Mouse (Mus musculus) splenic B cell, adult 2 months (primary cell): ENCODE measurements around the gene Ccdc24.

ENCODE experiments used
- DNase-seq: peaks from one replicate; pipeline ENCODE4 v3.0.0-alpha.2; 2011; ENCODE audit warnings: low read depth, low spot score
- H3K27me3 ChIP-seq: 2 replicates; pipeline ENCODE4 v1.6.1; 2012; ENCODE audit warnings: mild to moderate bottlenecking, low read length, moderate library complexity, mixed read lengths; ENCODE audit not compliant: control insufficient read depth, poor library complexity, insufficient read depth, severe bottlenecking
- H3K36me3 ChIP-seq: 2 replicates; pipeline ENCODE4 v1.6.1; 2012; ENCODE audit warnings: mild to moderate bottlenecking, low read length, moderate library complexity, mixed read lengths; ENCODE audit not compliant: control insufficient read depth, poor library complexity, insufficient read depth, severe bottlenecking

Gene Ccdc24

DNA sequence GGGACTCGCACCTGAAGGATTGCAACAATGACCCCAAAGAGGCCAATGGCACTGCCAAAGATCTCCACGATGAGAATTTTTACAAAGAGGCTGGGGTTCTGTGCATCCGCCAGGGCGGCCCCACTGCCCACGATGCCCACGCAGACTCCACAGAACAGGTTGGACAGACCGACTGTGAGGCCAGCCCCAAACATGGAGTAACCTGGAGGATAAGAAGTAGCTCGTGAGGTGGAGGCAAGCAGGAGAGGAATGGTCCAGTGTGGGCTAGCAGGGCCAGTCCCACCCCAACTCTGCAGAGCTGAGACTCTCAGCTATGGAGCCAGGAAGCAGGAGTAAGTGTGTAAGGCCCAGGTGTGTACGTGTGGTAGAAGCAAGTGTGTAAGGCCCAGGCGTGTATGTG, 12.7 kb upstream of the Ccdc24 start:
- no peak for DNase-seq
- no peaks in the 10 kb centered on the region for H3K27me3 ChIP-seq
- H3K36me3 ChIP-seq = peaks cover 7% of the 10 kb centered on the region

DNA sequence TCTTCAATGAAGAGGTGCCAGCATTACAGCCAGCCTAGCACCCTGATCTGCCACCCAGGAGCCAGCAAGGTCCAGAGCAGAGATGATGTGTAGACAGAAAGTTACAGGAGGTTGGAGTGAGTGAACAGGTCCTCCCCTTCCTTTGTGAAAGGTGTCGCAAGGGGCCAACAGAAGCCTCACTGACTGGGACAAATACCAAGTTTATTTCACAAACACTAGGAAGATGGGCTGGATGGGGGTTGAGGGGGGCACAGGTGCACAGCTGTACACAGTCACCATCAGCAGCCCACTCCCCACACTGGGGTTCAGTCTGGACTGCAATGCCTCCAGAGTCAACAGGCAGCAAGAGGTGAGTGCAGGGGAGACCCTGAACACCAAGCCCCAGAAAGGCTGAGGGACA, 11.8 kb upstream of the Ccdc24 start:
- no peak for DNase-seq
- peaks cover 7% of the 10 kb centered on the region for H3K36me3 ChIP-seq

DNA sequence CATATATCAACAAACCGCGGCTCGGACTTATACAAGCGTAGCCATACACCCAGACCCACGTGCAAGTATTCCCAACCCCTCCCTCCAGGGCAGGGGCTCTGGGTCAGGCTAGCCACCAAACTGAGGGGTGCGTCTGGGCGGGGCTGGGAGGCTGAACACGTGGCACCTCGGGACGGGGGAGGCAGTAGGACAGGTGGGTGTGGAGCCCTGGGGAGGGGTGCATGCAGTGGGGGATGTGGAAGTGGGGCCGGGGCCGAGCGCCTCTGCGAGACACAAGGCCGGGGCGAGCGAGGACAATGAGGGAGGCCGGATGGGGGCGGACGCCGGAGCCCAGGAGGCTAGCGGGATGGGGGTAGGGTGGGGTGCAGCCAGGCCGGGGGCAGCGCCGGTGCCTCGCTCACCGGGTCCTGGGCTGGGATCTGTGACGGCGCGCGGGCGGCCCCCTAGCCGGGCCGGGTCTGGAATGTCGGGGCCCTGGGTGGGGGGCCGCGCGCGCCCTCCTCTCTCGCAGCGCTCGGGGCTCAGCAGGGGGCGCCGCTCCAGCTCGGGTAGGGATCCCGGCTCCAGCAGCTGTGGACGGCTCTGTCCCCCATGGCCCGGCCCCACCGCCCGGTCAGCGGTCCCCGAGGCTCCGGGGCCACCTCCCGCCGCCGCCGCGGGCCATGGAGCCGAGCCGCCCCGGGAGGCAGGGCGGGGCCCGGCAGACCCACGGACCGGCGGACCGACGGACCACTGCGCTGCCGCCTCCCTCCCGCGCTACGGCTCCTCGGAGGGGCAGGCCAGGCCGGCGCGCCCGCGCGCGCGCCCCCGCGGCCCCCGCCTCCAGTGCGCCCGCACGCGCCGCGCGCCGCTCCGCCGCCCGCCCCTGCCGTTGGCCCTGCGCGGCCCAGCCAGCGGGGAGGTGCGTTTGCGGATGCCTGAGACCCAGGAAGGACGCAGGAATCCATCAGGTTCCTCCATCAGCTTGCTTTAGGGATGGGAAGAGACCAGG, 10.6 kb upstream of the Ccdc24 start, which contains the start of gene B4galt2:
Gene B4galt2 (minus strand): TSS at position 787 of the 991 bp plus-strand sequence.
- peaks cover 7% of the 10 kb centered on the region for H3K36me3 ChIP-seq
- peak; percentile 18 for DNase-seq
- no peaks in the 10 kb centered on the region for H3K27me3 ChIP-seq

More for the DNA sequence above, 11.8 kb upstream of the Ccdc24 start:
- no peaks in the 10 kb centered on the region for H3K27me3 ChIP-seq

DNA sequence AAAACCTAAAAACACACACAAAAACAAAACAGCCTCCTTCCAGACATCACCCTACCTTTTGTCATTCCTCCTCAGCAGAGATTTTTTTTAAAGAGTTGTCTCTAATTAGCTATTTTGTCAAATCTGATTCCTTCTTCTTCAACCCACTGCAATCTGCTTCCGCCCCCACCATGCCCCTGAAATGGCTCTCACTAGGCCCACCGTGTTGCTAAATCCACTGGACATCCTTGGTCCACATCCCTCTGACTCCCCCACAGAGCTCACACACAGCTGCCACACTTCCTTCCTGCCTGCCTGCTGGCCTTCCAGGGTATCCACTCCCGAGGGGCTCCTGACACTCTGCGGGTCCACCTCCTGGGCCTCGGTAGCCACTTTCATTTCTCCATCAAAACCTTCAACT, 6.3 kb upstream of the Ccdc24 start:
- no peaks in the 10 kb centered on the region for H3K36me3 ChIP-seq
- no peak for DNase-seq
- H3K27me3 ChIP-seq = no peaks in the 10 kb centered on the region

DNA sequence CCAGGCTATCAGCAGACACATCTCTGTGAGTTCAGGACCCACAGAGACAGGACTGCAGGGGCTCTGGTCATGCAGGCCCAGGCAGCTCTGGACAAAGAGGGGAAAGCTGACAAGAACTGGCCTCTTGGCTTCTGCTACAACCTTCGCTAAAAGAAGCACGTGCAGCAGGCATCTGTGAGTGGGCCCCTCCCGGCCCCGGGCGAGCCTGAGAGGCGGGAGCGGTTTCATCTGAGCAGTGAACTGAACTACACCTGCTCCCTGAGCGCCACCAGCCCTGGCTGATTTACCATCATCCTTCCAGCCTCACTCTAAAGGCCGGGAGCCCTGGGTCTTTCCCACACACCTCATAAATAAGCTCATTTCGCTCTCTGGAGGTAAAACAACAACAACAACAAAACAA, 5.9 kb upstream of the Ccdc24 start:
- no peak for DNase-seq
- Histone ChIP-seq H3K36me3 (no peaks in the 10 kb centered on the region), H3K27me3 (no peaks in the 10 kb centered on the region)

DNA sequence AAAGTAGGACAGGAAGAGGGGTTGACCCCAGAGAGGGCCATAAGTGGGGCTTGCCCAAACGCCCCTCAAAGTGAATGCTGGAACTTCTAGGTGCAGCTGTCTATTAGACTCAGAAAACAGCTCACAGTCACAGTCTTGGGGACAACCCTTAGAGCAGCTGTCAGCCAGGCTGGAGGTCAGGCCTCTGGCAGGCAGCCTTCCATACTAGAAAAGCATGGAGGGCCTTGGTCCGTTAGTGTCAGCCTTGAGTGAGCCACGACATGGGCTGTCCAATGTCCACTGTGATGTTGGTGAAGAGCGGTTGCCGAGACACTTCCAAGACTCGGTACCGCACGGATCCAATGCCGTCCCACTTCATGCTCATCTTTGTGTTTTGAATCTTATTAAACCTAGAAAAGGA, 1.3 kb upstream of the Ccdc24 start:
- Histone ChIP-seq H3K27me3 (no peaks in the 10 kb centered on the region), H3K36me3 (no peaks in the 10 kb centered on the region)
- DNase-seq = no peak

DNA sequence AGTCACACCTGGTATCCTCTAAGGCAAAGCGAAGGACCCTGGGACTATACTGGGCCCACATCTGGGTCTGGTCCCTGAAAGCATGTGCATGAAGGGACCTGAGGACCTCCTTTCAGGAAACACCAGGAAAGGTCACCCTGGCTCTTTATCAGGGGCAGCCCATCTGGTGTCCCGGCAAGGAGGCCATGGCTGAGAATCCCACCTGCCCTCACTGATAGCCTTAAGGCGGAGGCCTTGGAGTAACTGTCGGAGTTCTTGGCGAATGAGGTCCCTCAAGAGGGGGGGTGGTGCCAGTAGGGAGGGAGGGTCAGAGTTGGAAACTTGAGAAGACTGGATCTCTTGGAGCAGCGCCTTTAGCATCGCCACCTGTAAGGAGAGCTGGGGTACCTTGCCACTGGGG, 570 bp downstream of the Ccdc24 start:
- no peaks in the 10 kb centered on the region for H3K27me3 ChIP-seq
- no peak for DNase-seq
- no peaks in the 10 kb centered on the region for H3K36me3 ChIP-seq

DNA sequence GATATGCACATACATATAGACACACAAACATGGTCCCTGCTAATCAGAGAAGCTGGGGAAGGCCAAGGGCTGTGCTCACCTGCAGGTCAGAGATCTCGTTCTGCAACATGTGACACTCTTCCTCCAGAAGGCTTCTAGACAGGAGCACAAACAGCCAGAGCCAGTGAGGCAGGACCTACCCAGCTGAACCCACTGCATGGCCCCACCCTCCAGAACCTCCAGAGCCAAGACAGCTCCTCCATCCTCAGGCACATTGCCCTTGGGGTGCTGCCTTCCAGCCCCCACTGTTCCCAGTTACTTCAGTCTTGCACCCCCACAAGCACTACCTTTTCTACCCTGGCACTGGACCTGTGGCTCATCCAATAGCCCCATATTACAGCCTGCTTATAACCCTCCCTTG, 1.9 kb downstream of the Ccdc24 start:
- DNase-seq = no peak
- no peaks in the 10 kb centered on the region for H3K27me3 ChIP-seq
- no peaks in the 10 kb centered on the region for H3K36me3 ChIP-seq

DNA sequence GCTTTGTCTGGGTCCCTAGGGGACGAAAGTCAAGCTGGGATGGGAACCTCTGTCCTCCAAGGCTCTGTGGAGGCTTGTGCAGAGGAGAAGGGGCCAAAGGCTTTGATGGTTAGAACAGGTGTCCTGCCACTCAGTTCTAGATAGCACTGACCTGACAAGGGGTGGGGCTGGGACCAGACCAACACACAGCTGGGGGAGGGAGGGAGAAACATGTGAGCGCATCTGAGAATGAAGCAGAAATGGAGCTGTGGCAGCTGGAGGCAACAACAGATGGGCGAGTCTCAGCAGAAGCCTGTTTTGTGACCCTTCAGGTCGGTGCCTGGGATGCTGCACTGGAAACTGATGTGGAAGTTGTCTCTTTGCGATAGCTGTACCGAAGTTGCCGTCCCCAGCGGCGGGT, 3.0 kb downstream of the Ccdc24 start:
- no peaks in the 10 kb centered on the region for H3K27me3 ChIP-seq
- no peak for DNase-seq
- no peaks in the 10 kb centered on the region for H3K36me3 ChIP-seq

DNA sequence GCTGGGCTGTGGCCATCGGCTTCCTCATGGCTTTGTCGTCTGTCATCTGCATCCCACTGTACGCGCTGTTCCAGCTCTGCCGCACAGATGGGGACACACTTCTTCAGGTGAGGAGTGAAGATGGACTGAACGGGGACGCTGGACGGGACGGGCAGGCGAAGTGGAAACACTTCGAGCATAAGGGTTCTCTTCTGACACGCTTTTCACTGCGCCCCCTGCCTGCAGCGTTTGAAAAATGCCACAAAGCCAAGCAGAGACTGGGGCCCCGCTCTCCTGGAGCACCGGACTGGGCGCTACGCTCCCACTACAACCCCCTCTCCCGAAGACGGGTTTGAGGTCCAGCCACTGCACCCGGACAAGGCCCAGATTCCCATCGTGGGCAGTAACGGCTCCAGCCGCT, 4.5 kb downstream of the Ccdc24 start:
- DNase-seq = peak; percentile 67
- H3K36me3 ChIP-seq = no peaks in the 10 kb centered on the region
- no peaks in the 10 kb centered on the region for H3K27me3 ChIP-seq

DNA sequence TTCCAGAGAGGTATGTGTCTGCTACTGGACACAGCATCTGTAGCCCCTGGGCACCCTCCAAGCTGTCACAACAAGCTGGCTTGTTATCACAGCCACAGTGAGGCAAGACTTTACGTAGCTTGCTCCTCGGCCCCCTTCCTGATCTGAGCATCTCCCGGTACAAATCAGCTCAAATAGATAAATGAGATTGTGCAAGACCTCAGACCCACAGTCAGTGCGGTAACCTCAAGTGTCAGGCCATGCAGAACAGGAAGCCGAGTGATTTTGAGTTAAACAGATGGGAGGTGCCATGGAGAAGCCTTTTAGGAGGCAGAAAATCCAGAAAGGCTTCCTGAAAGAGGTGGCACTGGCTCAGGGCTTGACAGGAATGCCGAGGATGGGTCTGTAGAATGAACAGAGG, 5.4 kb downstream of the Ccdc24 start:
- H3K36me3 ChIP-seq = no peaks in the 10 kb centered on the region
- H3K27me3 ChIP-seq = no peaks in the 10 kb centered on the region
- DNase-seq = no peak

DNA sequence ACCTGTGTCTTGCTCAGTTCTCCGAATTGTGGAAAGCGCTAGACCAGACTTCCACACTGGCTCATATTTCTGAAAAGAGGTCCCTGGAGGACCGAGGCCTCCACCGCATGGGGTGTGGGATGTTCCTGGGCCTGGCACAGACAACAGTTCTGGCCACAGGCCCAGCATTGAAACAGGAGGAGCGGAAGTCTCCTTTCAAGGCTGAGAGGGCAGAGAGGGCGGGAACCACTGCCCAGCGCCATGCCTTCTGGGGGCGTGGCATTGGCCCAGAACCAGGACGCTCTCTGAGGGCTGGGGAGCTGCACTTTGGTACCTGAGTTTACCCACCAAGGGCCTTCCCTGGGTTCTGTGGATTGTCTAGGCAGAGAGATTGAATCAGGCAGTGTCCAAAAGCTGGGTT, 6.3 kb downstream of the Ccdc24 start:
- DNase-seq = peak; percentile 45
- no peaks in the 10 kb centered on the region for H3K36me3 ChIP-seq
- H3K27me3 ChIP-seq = no peaks in the 10 kb centered on the region

DNA sequence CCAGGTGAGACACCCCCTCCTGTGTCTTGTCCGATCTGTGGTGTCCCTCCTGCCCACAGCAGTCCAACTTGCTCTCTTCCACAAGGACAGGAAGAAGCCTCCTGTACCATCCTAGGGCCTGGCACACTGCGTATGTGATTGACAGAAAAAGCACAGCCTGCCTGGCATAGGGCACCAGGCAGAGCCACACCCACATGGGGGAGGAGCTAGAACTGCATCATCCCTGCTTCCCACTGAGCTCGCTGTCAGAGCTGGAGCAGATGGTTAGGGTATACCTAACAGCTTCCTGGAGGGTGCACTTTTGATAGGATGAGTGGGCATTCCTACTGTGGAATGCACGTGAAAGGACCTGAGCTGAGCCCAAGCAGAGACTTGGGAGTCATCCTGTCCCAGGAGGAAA, 9.5 kb downstream of the Ccdc24 start:
- DNase-seq = no peak
- H3K36me3 ChIP-seq = no peaks in the 10 kb centered on the region
- H3K27me3 ChIP-seq = no peaks in the 10 kb centered on the region

DNA sequence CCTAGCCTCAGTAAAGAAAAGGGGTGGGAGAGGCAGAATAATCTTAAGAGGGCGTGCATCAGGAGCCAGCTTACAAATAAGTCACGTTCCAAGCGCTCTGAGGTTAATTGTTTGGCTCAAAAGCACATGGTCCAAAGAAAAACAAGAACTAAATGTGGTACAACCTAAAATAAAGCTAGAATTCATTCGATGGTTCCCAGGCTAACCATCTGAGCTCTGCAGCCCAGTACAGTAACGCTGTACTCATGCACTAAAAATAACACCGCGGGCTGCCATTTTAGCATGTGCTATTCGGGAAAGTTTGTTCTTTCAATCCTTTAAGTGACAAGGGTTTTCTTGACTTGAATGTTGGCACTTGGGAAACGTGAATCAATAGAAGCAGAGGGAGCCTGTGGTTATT, 11.8 kb downstream of the Ccdc24 start:
- Histone ChIP-seq H3K36me3 (no peaks in the 10 kb centered on the region), H3K27me3 (no peaks in the 10 kb centered on the region)
- DNase-seq = no peak

DNA sequence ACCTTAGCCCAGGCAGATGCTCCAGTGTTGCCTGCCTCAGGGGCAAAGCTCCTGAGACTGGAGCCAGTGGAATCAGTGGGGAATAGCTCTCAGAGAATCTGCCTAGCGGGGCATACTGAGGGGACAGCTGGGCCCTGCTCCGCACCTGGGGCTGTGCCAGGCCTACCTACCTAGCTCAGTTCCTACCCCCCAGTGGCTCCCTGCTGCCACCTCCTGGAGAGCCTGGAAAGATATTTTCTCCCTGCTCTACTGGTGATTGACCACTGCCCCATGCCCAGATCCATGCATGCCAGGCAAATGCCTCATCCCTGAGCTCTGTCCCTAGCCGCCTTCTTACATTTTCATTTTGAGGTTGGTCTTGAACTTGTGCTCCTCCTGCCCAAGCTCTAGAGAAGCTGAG, 13.6 kb downstream of the Ccdc24 start:
- DNase-seq = peak; percentile 42
- H3K36me3 ChIP-seq = no peaks in the 10 kb centered on the region
- no peaks in the 10 kb centered on the region for H3K27me3 ChIP-seq

DNA sequence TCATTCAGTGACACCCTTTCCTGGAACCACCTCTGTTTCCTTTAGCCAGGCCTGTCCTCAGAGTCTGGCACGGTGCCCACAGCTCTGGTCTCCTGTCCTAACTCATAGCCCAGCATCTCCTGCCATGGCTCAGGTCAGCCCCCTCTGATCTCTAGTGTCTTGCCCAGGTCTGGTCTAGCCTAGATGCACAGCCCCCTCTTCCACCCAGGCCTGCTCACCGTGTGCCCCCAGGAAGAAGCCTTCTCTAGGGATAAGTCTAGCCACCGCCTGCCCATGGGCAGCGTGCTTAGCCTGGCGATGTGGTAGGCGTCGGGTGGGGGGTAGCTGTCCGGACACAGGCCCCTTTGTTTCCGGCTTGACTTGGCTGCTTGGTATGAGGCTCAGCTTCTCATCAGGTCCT, 17.2 kb downstream of the Ccdc24 start:
- DNase-seq = no peak
- H3K27me3 ChIP-seq = no peaks in the 10 kb centered on the region
- H3K36me3 ChIP-seq = no peaks in the 10 kb centered on the region
